In the genomic region with DNA sequence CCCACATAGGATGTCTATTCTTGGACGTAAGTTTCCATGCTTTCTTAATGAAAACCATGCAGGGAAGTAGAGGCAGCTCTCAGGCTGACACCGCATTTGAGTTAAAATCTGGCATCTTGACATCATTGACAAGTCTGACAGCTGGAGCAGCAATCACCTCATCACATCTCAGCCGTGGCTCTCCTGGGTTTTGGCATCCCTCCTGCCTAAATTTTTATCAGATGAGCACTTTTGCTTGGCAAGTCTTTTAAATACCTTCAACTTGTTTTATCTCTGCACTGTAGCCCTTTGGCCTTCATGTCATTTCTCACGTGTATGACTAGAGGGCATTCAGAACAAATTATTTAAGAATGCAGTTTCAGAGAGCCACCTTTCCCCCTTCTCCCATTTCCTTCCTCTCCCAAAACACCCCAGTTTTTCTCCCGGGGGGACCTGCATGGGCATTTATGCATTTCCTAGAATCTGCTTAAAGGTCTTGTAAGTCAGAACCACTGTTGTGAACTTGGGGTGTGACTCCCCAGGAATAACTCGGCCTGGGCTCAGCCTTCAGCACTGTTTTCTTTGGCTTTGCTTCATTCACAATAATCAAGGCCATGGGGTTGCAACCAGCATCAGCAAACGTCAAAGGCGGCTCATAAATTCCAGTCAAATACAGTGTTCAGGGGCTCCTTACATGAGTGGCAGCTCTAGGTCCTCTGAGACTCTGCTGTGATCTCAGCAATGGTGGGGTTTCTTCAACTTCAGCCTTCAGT, we compare ENCODE assay signal across 13 mouse cellular contexts.
DNase-seq lines count a peak whose midpoint lies in the region; TF ChIP-seq lines count a peak whose summit lies in the region.
"Had no signal": no experiment of that assay in that cellular context is flagged by ENCODE, and none has a peak within 500 bp of the region (broad histone marks: within the 10 kb centered on the region; RNA-seq: fewer than 3 reads in every experiment).

No protein-coding gene starts in this region.

- no peak overlapping the region for H3K27ac ChIP-seq in cerebellum, adult 2 months (ENCODE audit: insufficient read depth, low read length)
- H3K27ac ChIP-seq: forebrain, embryonic 12.5 days; macrophage; midbrain, embryonic 15.5 days had no signal

- no peak overlapping the region for H3K4me3 ChIP-seq in C2C12 (ENCODE audit: insufficient read depth, poor library complexity, severe bottlenecking)
- H3K4me3 ChIP-seq in lung, adult 2 months (replicated peaks; ENCODE audit: extremely low read depth, low read depth, low read length), result no peak overlapping the region
- H3K4me3 ChIP-seq in cerebellum, adult 2 months (replicated peaks; ENCODE audit: insufficient read depth, low read depth, low read length), result no peak overlapping the region
- H3K4me3 ChIP-seq: forebrain, embryonic 12.5 days; midbrain, embryonic 15.5 days had no signal

- H3ac ChIP-seq in C2C12 (ENCODE audit: control insufficient read depth, insufficient read length, low read depth), result no peak overlapping the region

- no peak for TF ChIP-seq POLR2A in lung, adult 2 months (IDR thresholded peaks at IDR 0.05; ENCODE audit: borderline replicate concordance, extremely low read depth, low read depth, low read length)
- no peak for TF ChIP-seq POLR2A in cerebellum, adult 2 months (IDR thresholded peaks at IDR 0.05; ENCODE audit: borderline replicate concordance, insufficient read depth, low read length)

- no peaks in the 10 kb centered on the region for H3K79me3 ChIP-seq in C2C12 (ENCODE audit: low read depth)

- WGBS in lung, adult 2 months, result 50% methylated on average over 8 of the region's 8 CpGs
- WGBS in cerebellum, adult 2 months, result 69% methylated on average over 8 of the region's 8 CpGs

- no peak for TF ChIP-seq CTCF in C2C12 (IDR thresholded peaks at IDR 0.05; ENCODE audit: control insufficient read depth, insufficient read depth, insufficient read length)
- TF ChIP-seq CTCF in lung, adult 2 months (IDR thresholded peaks at IDR 0.05; ENCODE audit: insufficient read depth, low read length), result no peak
- TF ChIP-seq CTCF in cerebellum, adult 2 months (IDR thresholded peaks at IDR 0.05; ENCODE audit: borderline replicate concordance, insufficient read depth, low read depth, low read length), result no peak

- H3K36me3 ChIP-seq in C2C12 (ENCODE audit: control insufficient read depth, insufficient read depth), result no peaks in the 10 kb centered on the region
- H3K36me3 ChIP-seq: forebrain, embryonic 12.5 days; midbrain, embryonic 15.5 days had no signal

- H3K79me2 ChIP-seq in C2C12 (ENCODE audit: control insufficient read depth, insufficient read depth), result no peaks in the 10 kb centered on the region

- H3K4me1 ChIP-seq in lung, adult 2 months (ENCODE audit: control insufficient read depth, insufficient read depth, low read length), result no peaks in the 10 kb centered on the region
- H3K4me1 ChIP-seq in cerebellum, adult 2 months (ENCODE audit: control insufficient read depth, insufficient read depth, low read length), result no peaks in the 10 kb centered on the region
- H3K4me1 ChIP-seq: forebrain, embryonic 12.5 days; midbrain, embryonic 15.5 days had no signal

- DNase-seq in NIH3T3 (ENCODE audit: low read depth) (peak; percentile 93), adipocyte (ENCODE audit: low spot score) (no peak)
- DNase-seq in embryo, embryonic 11 days, result peak; percentile 20
- DNase-seq in kidney, postnatal 14 days, result peak; percentile 16
- DNase-seq in T-cell, adult 2 months (ENCODE audit: low spot score), result no peak
- DNase-seq in lung, adult 2 months, result no peak
- DNase-seq in cerebellum, adult 2 months, result no peak
- DNase-seq: cerebellum, adult 11-12 months; layer of hippocampus, adult 9-11 months had no signal

- H3K27me3 ChIP-seq in C2C12 (ENCODE audit: control insufficient read depth, insufficient read depth, insufficient read length), result no peaks in the 10 kb centered on the region
- no peaks in the 10 kb centered on the region for H3K27me3 ChIP-seq in cerebellum, adult 2 months (ENCODE audit: control insufficient read depth, insufficient read depth, low read length)
- H3K27me3 ChIP-seq: forebrain, embryonic 12.5 days; midbrain, embryonic 15.5 days had no signal

TF ChIP-seq in C2C12, 6 proteins besides CTCF, POLR2A, EP300 and RAD21:
- TF ChIP-seq MYOG (IDR thresholded peaks at IDR 0.05; ENCODE audit: control insufficient read depth, extremely low read depth, insufficient read length), result no peak
- TF ChIP-seq FOSL1 (IDR thresholded peaks at IDR 0.05; ENCODE audit: insufficient read depth, low read length, poor library complexity, severe bottlenecking), result no peak
- TF ChIP-seq MYOD1 (IDR thresholded peaks at IDR 0.05; ENCODE audit: control insufficient read depth, insufficient read length, low read depth), result peak; percentile 56
- no peak for TF ChIP-seq MAX (IDR thresholded peaks at IDR 0.05)
- no peak for TF ChIP-seq USF1 (IDR thresholded peaks at IDR 0.05; ENCODE audit: low read depth)
TF ChIP-seq in C2C12: peak in this region for 1.

Comparison
In these comparisons a context has a peak if more than half of its experiments do, and no peak if none do; other contexts are left out.
1. DNase-seq: peak in NIH3T3 (single experiment), embryo, embryonic 11 days (single experiment) and kidney, postnatal 14 days (single experiment); none in T-cell, adult 2 months (single experiment), lung, adult 2 months (single experiment), cerebellum, adult 2 months (0 of 2) and adipocyte (single experiment).